Mouse (Mus musculus): ENCODE measurements around the gene Sertm1.

Gene Sertm1

DNA sequence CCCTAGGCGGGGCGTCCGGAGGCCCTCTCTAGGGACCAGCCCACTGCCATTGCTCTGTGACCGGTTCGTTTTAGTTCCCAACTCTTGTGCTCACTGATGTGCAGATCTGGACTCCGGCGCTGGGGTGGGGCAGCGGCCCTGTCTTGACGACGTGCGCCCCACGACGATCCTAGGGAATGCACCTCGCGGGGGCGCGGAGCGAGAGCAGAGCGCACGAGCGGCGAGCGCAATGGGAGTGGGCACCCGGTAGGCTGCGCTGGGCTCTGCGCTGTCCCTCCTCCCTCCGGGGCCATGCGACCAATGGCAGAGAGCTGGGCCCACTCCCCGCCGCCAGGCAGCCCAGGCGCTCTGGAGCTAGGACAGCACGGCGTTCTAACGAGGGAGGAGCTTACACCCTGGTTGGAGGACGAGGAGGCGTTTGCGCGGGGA is at the start of gene Sertm1:
TSS of gene Sertm1 (minus strand) at position 245 of the 429 bp plus-strand sequence.
- no peak for DNase-seq (ENCODE audit: low spot score in 2 of 2)

DNA sequence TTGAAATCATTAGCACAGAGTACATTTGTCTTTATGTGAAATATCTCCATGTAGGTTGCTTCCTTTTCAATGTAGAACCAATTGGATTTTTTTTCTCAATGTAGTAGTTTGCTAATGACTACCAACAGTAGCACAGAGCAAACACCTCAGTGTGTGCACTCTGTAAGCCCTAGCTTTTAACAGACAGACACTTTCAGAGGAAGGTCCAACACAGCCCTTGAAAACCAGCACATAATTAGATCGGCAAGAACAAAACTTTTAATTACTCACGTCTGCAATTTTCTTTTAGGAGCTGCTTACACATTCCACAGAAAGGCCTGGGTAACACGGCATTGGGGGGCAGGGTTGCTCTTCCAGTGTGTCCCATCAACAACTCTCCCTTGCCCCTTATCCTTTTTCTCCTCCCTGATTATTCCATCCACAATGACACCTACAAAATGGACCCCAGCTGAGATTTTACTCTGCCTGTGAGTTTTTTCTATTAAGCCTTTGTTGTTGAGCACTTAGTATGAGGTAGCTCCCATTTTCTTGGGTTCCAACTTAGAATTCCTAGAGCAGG is 49.3 kb upstream of the Sertm1 start:
- DNase-seq (ENCODE audit: low spot score in 2 of 2), result no peak

DNA sequence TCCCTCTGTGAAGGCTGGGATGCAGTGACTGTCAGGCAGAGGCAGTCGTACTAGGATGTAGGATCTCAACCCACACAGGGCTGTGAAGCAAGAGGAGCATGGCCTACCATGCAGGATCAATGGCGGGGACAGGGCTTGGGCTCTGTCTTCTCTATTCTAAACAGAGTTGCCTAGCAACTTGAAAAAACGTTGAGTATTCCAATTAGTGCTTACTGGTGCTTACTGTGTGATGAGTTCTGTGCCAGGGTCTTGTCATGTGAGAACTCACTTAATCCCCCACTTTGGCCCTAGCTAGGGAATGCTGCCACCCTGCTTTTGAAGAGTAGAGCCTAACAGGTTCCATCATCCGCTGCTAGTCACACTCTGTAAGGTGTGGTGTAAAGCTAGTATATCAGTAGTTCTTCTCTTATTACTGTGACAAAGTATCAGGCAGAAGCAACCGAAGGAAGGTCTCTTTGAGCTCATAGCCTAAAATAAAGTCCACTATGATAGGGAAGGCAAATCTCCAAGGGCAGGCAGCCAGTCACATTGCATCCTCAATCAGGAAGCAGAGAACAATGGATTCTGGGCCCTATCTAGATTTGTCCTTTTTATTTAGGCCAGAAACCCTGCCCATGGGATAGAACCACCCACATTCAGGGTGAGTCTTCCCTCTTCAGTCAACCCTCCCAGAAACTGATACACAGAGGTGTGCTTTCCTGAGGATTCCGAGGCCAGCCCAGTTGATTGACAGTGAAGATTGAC is 27.6 kb upstream of the Sertm1 start:
- DNase-seq (ENCODE audit: low spot score in 2 of 2), result no peak

GRCm38 (mm10) chr3:54934535-54934934 is 18.8 kb upstream of the Sertm1 start:
- no peak for DNase-seq (ENCODE audit: low spot score in 2 of 2)

DNA sequence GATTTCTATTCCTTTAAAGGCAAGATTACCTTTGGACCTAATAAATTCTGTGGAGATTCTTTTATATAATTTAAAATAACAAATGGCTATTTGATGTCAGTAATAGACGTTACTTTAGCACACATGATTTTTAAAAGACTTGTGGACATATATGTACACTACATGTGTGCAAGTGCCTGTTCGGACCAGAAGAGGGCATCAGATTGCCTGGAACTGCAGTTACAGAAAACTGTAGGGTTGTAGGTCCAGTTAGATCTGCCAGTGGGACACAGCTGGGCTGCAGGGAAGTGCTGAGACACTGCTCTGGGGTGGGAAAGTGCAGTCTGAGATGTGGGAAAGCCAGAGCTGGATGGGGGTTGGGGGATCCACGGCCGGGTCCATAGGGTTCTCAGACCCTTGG is 16.9 kb upstream of the Sertm1 start:
- no peak for DNase-seq (ENCODE audit: low spot score in 2 of 2)

DNA sequence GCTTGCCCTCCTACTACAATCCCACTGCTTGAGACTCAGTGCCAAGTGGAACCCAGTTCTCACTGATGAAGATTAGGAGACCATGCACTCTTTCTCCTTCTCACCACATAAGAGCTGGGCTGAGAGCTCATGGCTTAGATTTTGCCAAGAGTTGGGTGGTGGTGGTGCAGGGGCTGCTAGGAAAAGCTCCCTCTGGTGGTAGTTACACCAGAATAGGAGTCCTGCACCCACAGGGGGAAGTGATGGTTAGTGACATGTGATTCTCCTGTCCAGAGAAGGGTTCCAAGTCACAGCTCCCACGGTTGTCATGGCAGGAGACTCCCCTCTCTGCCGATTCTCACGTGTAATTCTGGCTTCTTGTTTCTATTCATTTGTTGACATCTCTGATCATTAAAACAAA is 4.7 kb upstream of the Sertm1 start:
- DNase-seq (ENCODE audit: low spot score in 2 of 2), result no peak

GRCm38 (mm10) chr3:54914845-54915642 is 643 bp downstream of the Sertm1 start:
- no peak for DNase-seq (ENCODE audit: low spot score in 2 of 2)

- DNase-seq (ENCODE audit: low spot score in 2 of 2), result no peak
Observed at GRCm38 (mm10) chr3:54908878-54909277, 6.8 kb downstream of the Sertm1 start.

- DNase-seq (ENCODE audit: low spot score in 2 of 2), result no peak
Observed at GRCm38 (mm10) chr3:54897974-54898373, 17.7 kb downstream of the Sertm1 start.

DNA sequence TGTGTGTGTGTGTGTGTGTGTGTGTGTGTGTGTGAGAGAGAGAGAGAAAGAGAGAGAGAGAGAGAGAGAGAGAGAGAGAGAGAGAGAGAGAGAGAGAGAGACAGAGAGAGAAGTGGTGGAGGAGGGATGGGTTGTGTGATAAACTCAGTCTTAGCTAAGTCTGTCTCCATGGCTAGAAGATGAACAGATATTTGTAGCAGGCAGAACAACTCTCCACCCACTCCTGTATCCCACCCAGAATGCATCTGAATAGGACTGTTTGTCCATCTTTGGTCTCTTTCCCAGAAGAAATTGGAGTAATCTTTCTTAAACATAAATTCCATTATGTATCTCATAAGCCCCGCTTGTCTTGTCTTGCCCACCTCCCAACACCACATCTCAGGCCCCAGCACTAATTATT is 20.8 kb downstream of the Sertm1 start:
- no peak for DNase-seq (ENCODE audit: low spot score in 2 of 2)

- no peak for DNase-seq (ENCODE audit: low spot score in 2 of 2)
Observed at GRCm38 (mm10) chr3:54892218-54892617, 23.5 kb downstream of the Sertm1 start.

DNA sequence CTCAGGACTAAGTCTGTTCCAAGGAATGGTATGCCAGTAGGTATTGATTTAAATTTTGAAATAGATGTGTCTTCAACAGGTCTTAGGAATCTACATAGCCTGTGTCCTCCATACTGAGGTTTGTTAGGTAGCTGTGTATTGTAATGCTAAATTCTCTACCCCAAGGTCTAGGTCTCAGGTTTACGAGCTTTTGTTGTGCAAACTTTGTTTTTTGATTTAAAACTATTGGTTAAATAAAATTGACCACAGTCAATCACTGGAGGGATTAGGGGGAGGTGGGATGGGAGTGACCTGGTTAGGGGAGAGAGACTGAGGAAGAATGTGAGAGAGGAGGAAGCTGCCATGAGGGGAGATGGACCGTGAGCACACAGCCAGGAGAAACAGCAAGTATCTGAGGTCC is 29.2 kb downstream of the Sertm1 start:
- no peak for DNase-seq (ENCODE audit: low spot score in 2 of 2)

Measured in thymus, postnatal 10 days (tissue).